Mouse (Mus musculus) layer of hippocampus, adult 18-20 months (tissue): ENCODE measurements around the gene Btla. TPM values are rescaled to one million over a fixed set of nuclear protein-coding genes. Genes with fewer than 3 reads are reported as not detected.

Experiments
- DNase-seq, 2 experiments: peaks; one replicate each; pipeline ENCODE4 v3.0.0; 2022; ENCODE audit warnings: low spot score in 2 of 2
- total RNA-seq, 2 experiments: library from RNA; stranded (reverse); gene quantifications; 2 replicates each; pipeline ENCODE4 v1.2.3; 2021

Btla gene
- total RNA-seq, 2 experiments from 2014 or later = 0.28 to 0.35 TPM

DNA sequence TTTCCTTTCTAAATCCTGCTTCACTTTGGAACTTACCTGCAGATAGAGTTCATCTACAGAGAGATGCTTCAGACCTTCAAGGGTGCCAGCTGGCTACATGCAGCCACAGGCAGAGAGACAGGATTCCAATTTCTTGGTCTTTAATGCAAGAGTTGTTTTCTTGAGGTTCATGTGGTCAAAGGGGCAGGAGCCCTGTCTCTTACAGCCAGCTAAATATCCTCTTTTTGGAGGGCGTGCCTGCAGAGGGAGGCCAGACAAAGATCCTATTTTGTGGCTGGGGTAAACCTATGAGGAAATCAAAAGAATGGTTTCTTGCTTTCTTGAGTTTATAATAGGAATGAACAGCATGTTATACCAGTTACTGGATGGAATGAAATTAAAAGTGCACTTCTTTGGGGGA, 33.5 kb downstream of the Btla start:
- no peak for DNase-seq

DNA sequence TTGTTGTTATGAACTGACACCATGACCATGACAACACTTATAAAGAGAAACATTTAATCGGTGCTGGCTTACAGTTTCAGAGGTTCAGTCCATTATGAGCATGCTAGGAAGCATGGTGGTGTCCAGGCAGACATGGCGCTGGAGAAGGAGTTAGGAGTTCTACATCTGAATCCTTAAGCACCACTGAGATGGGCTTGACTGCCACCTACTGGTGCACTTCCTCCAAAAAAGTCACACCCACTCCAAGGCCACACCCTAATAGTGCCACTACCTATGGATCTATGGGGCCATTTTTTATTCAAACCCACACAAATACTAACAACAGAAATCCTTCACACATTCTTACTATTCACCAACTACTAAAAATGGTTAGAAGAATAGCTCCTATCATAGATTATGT, 35.5 kb downstream of the Btla start:
- no peak for DNase-seq

DNA sequence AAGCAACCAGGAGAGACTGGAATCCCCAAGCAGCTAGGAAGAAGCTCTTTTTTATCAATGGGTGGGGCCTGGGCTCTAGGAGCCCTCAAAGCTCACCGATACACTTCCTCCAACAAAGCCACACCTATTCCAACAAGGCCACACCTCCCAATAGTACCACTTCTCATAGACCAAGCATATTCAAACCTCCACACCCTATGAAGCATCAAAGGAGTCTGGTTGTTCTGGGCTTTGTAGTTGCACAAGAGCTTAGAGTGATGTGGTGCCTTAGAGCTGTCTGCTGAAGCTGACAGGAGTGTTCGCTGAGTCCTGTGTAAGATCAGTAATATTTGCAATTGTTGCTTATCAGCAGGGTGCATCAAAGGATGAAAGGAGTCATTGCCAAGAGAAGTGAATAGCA, 37.2 kb downstream of the Btla start:
- DNase-seq = no peak

DNA sequence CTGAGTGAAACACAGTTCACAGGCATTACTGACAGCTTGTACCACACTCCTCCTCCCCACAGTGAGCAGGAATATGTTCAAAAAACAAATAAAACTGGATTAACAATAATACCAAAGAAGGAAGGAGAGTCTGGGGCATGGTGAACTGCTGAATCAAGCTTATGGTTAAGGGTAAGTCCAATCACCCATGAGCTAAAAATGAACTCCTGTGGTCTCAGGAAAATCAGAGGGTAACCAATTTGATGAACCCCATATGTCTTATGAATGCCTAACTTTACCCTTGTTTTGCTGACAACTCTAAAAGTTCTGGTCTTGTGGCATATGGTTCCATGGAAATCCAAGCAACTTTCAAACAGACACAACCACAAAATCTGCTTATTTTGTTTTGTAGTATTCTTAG, 37.9 kb downstream of the Btla start:
- no peak for DNase-seq

DNA sequence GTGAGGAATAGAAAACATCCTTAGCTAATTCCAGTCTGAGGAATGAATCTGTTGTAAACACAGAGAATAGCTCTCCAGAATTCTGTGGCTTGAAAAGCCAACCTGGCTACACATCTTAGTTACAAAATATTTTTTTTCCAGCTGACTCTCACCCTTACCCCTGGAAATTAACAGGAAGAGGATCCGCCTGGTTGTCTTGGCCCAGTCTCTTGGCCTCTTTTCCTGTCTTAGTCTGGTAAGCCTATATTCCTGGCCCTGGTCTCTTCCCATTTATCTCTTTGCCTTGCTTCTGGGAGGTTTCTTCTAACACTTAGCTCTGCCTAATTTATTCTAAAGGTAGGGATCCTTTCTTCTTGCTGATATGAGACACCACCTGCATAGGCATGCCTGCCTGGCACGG, 45.8 kb downstream of the Btla start:
- DNase-seq = no peak

DNA sequence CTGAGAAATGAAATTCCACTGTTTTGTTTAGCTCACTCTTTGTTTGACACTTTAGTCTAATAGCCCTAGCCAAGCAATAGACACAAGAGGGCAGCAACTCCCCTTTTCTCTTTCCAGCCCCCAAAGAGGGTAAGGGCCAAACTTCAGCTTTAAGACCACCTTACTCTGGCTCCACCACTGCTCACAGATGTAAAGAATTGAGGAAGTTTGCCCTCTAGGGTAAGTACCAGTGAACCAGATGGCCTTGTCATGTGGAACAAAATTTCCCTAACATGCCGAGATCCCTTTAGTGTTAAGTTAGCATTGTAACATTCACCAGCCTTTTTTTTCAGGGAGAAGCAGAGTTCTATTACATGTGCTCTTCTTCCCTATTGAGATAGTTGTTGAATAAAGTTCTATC, 59.0 kb downstream of the Btla start:
- no peak for DNase-seq

DNA sequence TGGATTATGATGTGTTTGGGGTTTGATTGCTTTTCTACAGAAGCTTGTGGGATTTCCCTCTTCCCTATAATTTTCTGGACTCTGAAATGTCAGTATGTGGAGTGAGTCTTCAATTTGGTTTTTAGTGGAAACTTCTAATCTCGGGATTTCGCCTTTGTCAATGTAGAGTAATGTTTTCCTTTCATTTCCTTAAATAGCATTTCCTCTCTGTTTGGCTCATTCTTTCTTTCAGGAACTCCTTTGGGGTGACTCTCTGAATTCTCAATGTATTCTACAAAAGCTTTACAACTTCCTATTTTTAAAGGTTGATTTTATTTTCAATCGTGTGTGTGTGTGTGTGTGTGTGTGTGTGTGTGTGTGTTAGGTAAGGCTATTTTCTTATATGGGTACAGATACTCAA, 73.7 kb downstream of the Btla start:
- DNase-seq = no peak

Other genes starting within 250 kb of the Btla start
- gene Ccdc80, start 130.9 kb upstream of the Btla start, total RNA-seq = 1 to 10 TPM; 1.9 to 3.1 TPM
- gene Slc35a5, start 65.6 kb upstream of the Btla start, total RNA-seq = 10 to 100 TPM; 49.0 to 58.3 TPM
- gene Atg3, start 65.5 kb upstream of the Btla start, total RNA-seq = 10 to 100 TPM; 42.3 to 42.7 TPM
- gene Cd200, start 184.7 kb downstream of the Btla start, total RNA-seq = 10 to 100 TPM; 64.6 to 76.8 TPM